Mouse (Mus musculus) frontal cortex, adult 2 months (tissue): ENCODE measurements around the gene Ube2e2. TPM values are rescaled to one million over a fixed set of nuclear protein-coding genes. Genes with fewer than 3 reads are reported as not detected.
"Not testable (repeated sequence)": the region's sequence is repeated elsewhere in the genome, so short reads cannot be mapped to it uniquely, and the experiment has no call there.

ENCODE experiments used
- DNase-seq, 2 experiments: peaks; one replicate each; pipeline ENCODE4 v3.0.0; 2022; ENCODE audit warnings: low spot score in 1 of 2; ENCODE audit errors: extremely low spot score in 1 of 2
- polyA plus RNA-seq: library from polyadenylated mRNA; depleted of rRNA; stranded (reverse); fragments of >200 nt; gene quantifications from 2 replicates; pipeline ENCODE4 v1.2.3, GENCODE M21; 2012

The Ube2e2 gene
- polyA plus RNA-seq, 1 experiment = 134 TPM

GRCm38 (mm10) chr14:18754595-18754994 lies 139.5 kb downstream of the Ube2e2 start:
- DNase-seq = no peak

- no peak for DNase-seq
Measured at GRCm38 (mm10) chr14:18754001-18754400, 140.1 kb downstream of the Ube2e2 start.

- DNase-seq = peak; percentile 45 to 69
Measured at GRCm38 (mm10) chr14:18731154-18731553, 162.9 kb downstream of the Ube2e2 start.

- DNase-seq = no peak
Measured at GRCm38 (mm10) chr14:18720601-18721591, 173.2 kb downstream of the Ube2e2 start.

- DNase-seq = no peak
Measured at GRCm38 (mm10) chr14:18716970-18717369, 177.1 kb downstream of the Ube2e2 start.

GRCm38 (mm10) chr14:18715529-18715928 lies 178.5 kb downstream of the Ube2e2 start:
- DNase-seq = no peak

- DNase-seq = no peak
Measured at GRCm38 (mm10) chr14:18697662-18698225, 196.3 kb downstream of the Ube2e2 start.

GRCm38 (mm10) chr14:18696418-18696817 lies 197.6 kb downstream of the Ube2e2 start:
- DNase-seq = not testable (repeated sequence)

- DNase-seq = peak in 1 of 2 experiments; percentile 21
Measured at GRCm38 (mm10) chr14:18678121-18678836, 215.8 kb downstream of the Ube2e2 start.

- DNase-seq = no peak
Measured at GRCm38 (mm10) chr14:18670712-18671111, 223.4 kb downstream of the Ube2e2 start.

GRCm38 (mm10) chr14:18669301-18669935 lies 224.6 kb downstream of the Ube2e2 start:
- DNase-seq = no peak

GRCm38 (mm10) chr14:18668309-18668708 lies 225.8 kb downstream of the Ube2e2 start:
- DNase-seq = not testable (repeated sequence)

- no peak for DNase-seq
Measured at GRCm38 (mm10) chr14:18667755-18668154, 226.3 kb downstream of the Ube2e2 start.

GRCm38 (mm10) chr14:18666251-18666650 lies 227.8 kb downstream of the Ube2e2 start:
- no peak for DNase-seq

- DNase-seq = no peak
Measured at GRCm38 (mm10) chr14:18665267-18666024, 228.6 kb downstream of the Ube2e2 start.

- DNase-seq = no peak
Measured at GRCm38 (mm10) chr14:18663666-18664065, 230.4 kb downstream of the Ube2e2 start.

- no peak for DNase-seq
Measured at GRCm38 (mm10) chr14:18657777-18658753, 236.0 kb downstream of the Ube2e2 start.

GRCm38 (mm10) chr14:18649123-18649675 lies 244.9 kb downstream of the Ube2e2 start:
- no peak for DNase-seq
